Mouse (Mus musculus) lung, postnatal 0 days (tissue): Measurements from ENCODE around the gene Txndc2. TPM values are rescaled to one million over a fixed set of nuclear protein-coding genes. Genes with fewer than 3 reads are reported as not detected.

Experiments used
- ATAC-seq: fragments of 200-750 bp; cut with Nextera tagmentation; 2 replicates; pipeline ENCODE4 v1.8.0; 2017; ENCODE audit warnings: moderate library complexity
- DNase-seq: peaks from one replicate; pipeline ENCODE4 v3.0.0-alpha.2; 2016; ENCODE audit warnings: low spot score
- H3K27ac ChIP-seq: fragments of 300-500 bp; sonication (generic); 2 replicates; pipeline ENCODE4 v1.5.1; 2014; ENCODE audit warnings: antibody characterized with exemption, mild to moderate bottlenecking, low read length, mixed read lengths
- H3K27me3 ChIP-seq: fragments of 300-500 bp; sonication (generic); replicated peaks from 2 replicates; pipeline ENCODE4 v1.6.1; 2014; ENCODE audit warnings: low read length, mixed read lengths; ENCODE audit not compliant: insufficient read depth
- H3K36me3 ChIP-seq: fragments of 300-500 bp; sonication (generic); 2 replicates; pipeline ENCODE4 v1.6.1; 2014; ENCODE audit warnings: low read length, mixed read lengths; ENCODE audit not compliant: insufficient read depth
- H3K4me1 ChIP-seq: fragments of 300-500 bp; sonication (generic); 2 replicates; pipeline ENCODE4 v1.6.1; 2014; ENCODE audit warnings: antibody characterized with exemption, low read depth, low read length, mixed read lengths; ENCODE audit not compliant: insufficient read depth
- H3K4me2 ChIP-seq: fragments of 300-500 bp; sonication (generic); replicated peaks from 2 replicates; pipeline ENCODE4 v1.6.1; 2014; ENCODE audit warnings: low read depth, mild to moderate bottlenecking, low read length, moderate library complexity, mixed read lengths
- H3K4me3 ChIP-seq: fragments of 300-500 bp; sonication (generic); 2 replicates; pipeline ENCODE4 v1.5.1; 2014; ENCODE audit warnings: low read depth, low read length
- H3K9ac ChIP-seq: fragments of 300-500 bp; sonication (generic); replicated peaks from 2 replicates; pipeline ENCODE4 v1.6.1; 2014; ENCODE audit warnings: low read depth, mild to moderate bottlenecking
- H3K9me3 ChIP-seq: fragments of 300-500 bp; sonication (generic); 2 replicates; pipeline ENCODE4 v1.6.1; 2016; ENCODE audit warnings: low read length, mixed read lengths
- CTCF ChIP-seq: IDR thresholded peaks from 2 replicates; pipeline ENCODE4 v1.5.1; 2016; ENCODE audit warnings: antibody characterized with exemption, mild to moderate bottlenecking
- EP300 ChIP-seq: IDR thresholded peaks from 2 replicates; pipeline ENCODE4 v1.6.1; 2016; ENCODE audit warnings: antibody characterized with exemption, mild to moderate bottlenecking, control low read depth
- WGBS: fragments of 180-500 bp; shearing (Covaris S2); extraction: QIAGEN DNeasy Blood & Tissue Kit; methylation state at CpG from one replicate; pipeline ENCODE4 v1.1.7; 2014; 5-methylcytosine and 5-hydroxymethylcytosine counted together
- polyA plus RNA-seq: library from polyadenylated mRNA; unstranded; fragments of >200 nt; fragmentation: Nextera tagmentation; extraction: Ambion mirVana; gene quantifications from 2 replicates; pipeline ENCODE4 v1.2.1, GENCODE M21; 2015

Txndc2 gene
- polyA plus RNA-seq, 1 experiment from 2014 or later = 0.12 TPM

- no peaks in the 10 kb centered on the region for H3K9me3 ChIP-seq
- H3K27ac ChIP-seq = no peak overlapping the region
- H3K4me1 ChIP-seq = peaks cover 35% of the 10 kb centered on the region
- H3K36me3 ChIP-seq = no peaks in the 10 kb centered on the region
- no peaks in the 10 kb centered on the region for H3K27me3 ChIP-seq
- TF ChIP-seq EP300 (no peak), CTCF (no peak)
- no peak overlapping the region for H3K4me3 ChIP-seq
- no peak overlapping the region for H3K9ac ChIP-seq
- ATAC-seq (no peak), DNase-seq (no peak)
- H3K4me2 ChIP-seq = no peak overlapping the region
Observed at GRCm38 (mm10) chr17:65604892-65605291, 37.1 kb downstream of the Txndc2 start.

- Histone ChIP-seq H3K27ac (no peak overlapping the region), H3K4me1 (peaks cover 35% of the 10 kb centered on the region), H3K36me3 (no peaks in the 10 kb centered on the region), H3K4me2 (no peak overlapping the region), H3K9me3 (no peaks in the 10 kb centered on the region), H3K9ac (no peak overlapping the region), H3K27me3 (no peaks in the 10 kb centered on the region), H3K4me3 (no peak overlapping the region)
- DNase-seq (peak; percentile 39), ATAC-seq (peak; percentile 43; the same call in 1 of the 2 replicates)
- TF ChIP-seq CTCF (peak; percentile 15; the same call in 1 of the 2 replicates), EP300 (no peak)
Observed at GRCm38 (mm10) chr17:65604315-65604714, 37.7 kb downstream of the Txndc2 start.

- Histone ChIP-seq H3K27me3 (no peaks in the 10 kb centered on the region), H3K4me3 (no peak overlapping the region), H3K36me3 (no peaks in the 10 kb centered on the region), H3K4me1 (peaks cover 9% of the 10 kb centered on the region), H3K27ac (no peak overlapping the region), H3K9ac (no peak overlapping the region), H3K4me2 (no peak overlapping the region), H3K9me3 (no peaks in the 10 kb centered on the region)
- TF ChIP-seq CTCF = no peak
- TF ChIP-seq EP300 = no peak
- ATAC-seq (no peak), DNase-seq (no peak)
- 69% methylated on average over 3 of the region's 3 CpGs for WGBS
Observed at GRCm38 (mm10) chr17:65597857-65598486, 44.0 kb downstream of the Txndc2 start.

- 85% methylated on average over 8 of the region's 8 CpGs for WGBS
Observed at GRCm38 (mm10) chr17:65594687-65595086, 47.3 kb downstream of the Txndc2 start.

More at GRCm38 (mm10) chr17:65594687-65595086, 47.3 kb downstream of the Txndc2 start:
- H3K4me1 ChIP-seq = peaks cover 9% of the 10 kb centered on the region
- H3K27me3 ChIP-seq = no peaks in the 10 kb centered on the region
- no peak overlapping the region for H3K27ac ChIP-seq
- DNase-seq (no peak), ATAC-seq (no peak)
- no peaks in the 10 kb centered on the region for H3K9me3 ChIP-seq
- no peak overlapping the region for H3K4me3 ChIP-seq
- TF ChIP-seq EP300 (no peak), CTCF (no peak)
- H3K9ac ChIP-seq = no peak overlapping the region
- no peaks in the 10 kb centered on the region; the same call in 1 of the 2 replicates for H3K36me3 ChIP-seq
- H3K4me2 ChIP-seq = no peak overlapping the region

Other genes with a start within 250 kb of the Txndc2 start
- gene Tmem232, start 101.4 kb downstream of the Txndc2 start, polyA plus RNA-seq = 1.2 and 1.5 TPM in 2 replicates
- gene Vapa, start 28.6 kb downstream of the Txndc2 start, polyA plus RNA-seq = 221 and 231 TPM in 2 replicates
- gene Rab31, start 130.6 kb upstream of the Txndc2 start, polyA plus RNA-seq = 33.3 and 33.5 TPM in 2 replicates
- gene Ppp4r1, start 140.4 kb upstream of the Txndc2 start, polyA plus RNA-seq = 21.2 and 26.5 TPM in 2 replicates
- 151 and 155 TPM in 2 replicates for gene Ralbp1, start 243.6 kb upstream of the Txndc2 start, polyA plus RNA-seq